Mouse (Mus musculus) CH12.LX (cell line): ENCODE measurements around the gene Bach2. TPM values are rescaled to one million over a fixed set of nuclear protein-coding genes. Genes with fewer than 3 reads are reported as not detected.

Experiments used
- DNase-seq: peaks from one replicate; pipeline ENCODE4 v3.0.0-alpha.2; 2013; ENCODE audit errors: extremely low read depth
- H3K27ac ChIP-seq: 2 replicates; pipeline ENCODE4 v1.5.1; 2012; ENCODE audit warnings: low read depth, mild to moderate bottlenecking, control low read depth, moderate library complexity; ENCODE audit not compliant: insufficient read depth
- H3K27me3 ChIP-seq: replicated peaks from 2 replicates; pipeline ENCODE3; 2012; ENCODE audit warnings: inconsistent platforms
- H3K36me3 ChIP-seq, 2 experiments: replicated peaks in 1 of 2; 2 replicates each; pipeline versions ENCODE3 to v1.6.1; 2012; ENCODE audit warnings: inconsistent platforms in 1 of 2, low read length in 1 of 2, mild to moderate bottlenecking in 1 of 2, mixed read lengths in 1 of 2, moderate library complexity in 1 of 2; ENCODE audit not compliant: control insufficient read depth in 1 of 2, insufficient read depth in 1 of 2
- H3K4me1 ChIP-seq, 2 experiments: 2 replicates each; pipeline ENCODE4 v1.6.1; 2012; ENCODE audit warnings: inconsistent platforms in 1 of 2, moderate library complexity in 1 of 2; ENCODE audit not compliant: insufficient read depth in 2 of 2, control insufficient read depth in 1 of 2
- H3K4me2 ChIP-seq: 2 replicates; pipeline ENCODE4 v1.6.1; 2012; ENCODE audit warnings: low read depth, mild to moderate bottlenecking, control low read depth; ENCODE audit not compliant: poor library complexity, insufficient read depth, severe bottlenecking
- H3K4me3 ChIP-seq, 3 experiments: fragments of 150-350 bp in 1 of 3; sonication (generic) in 1 of 3; replicated peaks in 1 of 3; 2 replicates each; pipeline versions ENCODE3 to v1.5.1; 2011 to 2012; ENCODE audit warnings: low read depth in 2 of 3, low read length in 2 of 3, mild to moderate bottlenecking in 2 of 3, moderate library complexity in 2 of 3, control low read depth in 1 of 3, improper control_type of control experiment in 1 of 3, inconsistent platforms in 1 of 3, mixed read lengths in 1 of 3; ENCODE audit not compliant: poor library complexity in 1 of 3
- H3K79me2 ChIP-seq: replicated peaks from 2 replicates; pipeline ENCODE4 v1.6.1; 2012; ENCODE audit warnings: mild to moderate bottlenecking, moderate library complexity; ENCODE audit not compliant: control insufficient read depth, poor library complexity, insufficient read depth, severe bottlenecking; ENCODE audit errors: extremely low read depth
- H3K9ac ChIP-seq: 2 replicates; pipeline ENCODE4 v1.6.1; 2012; ENCODE audit warnings: low read depth, mild to moderate bottlenecking, control low read depth, moderate library complexity; ENCODE audit not compliant: insufficient read depth
- H3K9me3 ChIP-seq: replicated peaks from 2 replicates; pipeline ENCODE3; 2012; ENCODE audit warnings: low read length, inconsistent platforms, mixed read lengths
- BHLHE40 ChIP-seq: IDR thresholded peaks from 2 replicates; pipeline ENCODE4 v1.6.1; 2011; ENCODE audit warnings: mild to moderate bottlenecking, low read depth, low read length, improper control_type of control experiment
- CHD1 ChIP-seq: IDR thresholded peaks from 2 replicates; pipeline ENCODE4 v1.6.1; 2012; ENCODE audit warnings: low read depth, low read length, improper control_type of control experiment, inconsistent platforms
- CHD2 ChIP-seq: IDR thresholded peaks from 2 replicates; pipeline ENCODE4 v1.6.1; 2011; ENCODE audit warnings: low read length, improper control_type of control experiment
- E2F4 ChIP-seq: IDR thresholded peaks from 2 replicates; pipeline ENCODE4 v1.6.1; 2011; ENCODE audit warnings: low read depth, low read length, improper control_type of control experiment; ENCODE audit not compliant: insufficient replicate concordance
- EP300 ChIP-seq: IDR thresholded peaks from 2 replicates; pipeline ENCODE4 v1.6.1; 2011; ENCODE audit warnings: low read length, improper control_type of control experiment
- GABPA ChIP-seq: IDR thresholded peaks from 2 replicates; pipeline ENCODE4 v1.6.1; 2012; ENCODE audit warnings: low read depth, low read length, improper control_type of control experiment, inconsistent platforms; ENCODE audit not compliant: insufficient replicate concordance
- HCFC1 ChIP-seq: IDR thresholded peaks from 2 replicates; pipeline ENCODE4 v1.6.1; 2012; ENCODE audit warnings: low read depth, mild to moderate bottlenecking, inconsistent platforms, low read length, improper control_type of control experiment
- IRF4 ChIP-seq: IDR thresholded peaks from 2 replicates; pipeline ENCODE4 v1.6.1; 2014; ENCODE audit warnings: low read depth, mild to moderate bottlenecking, inconsistent platforms, low read length, improper control_type of control experiment
- JUN ChIP-seq: IDR thresholded peaks from 2 replicates; pipeline ENCODE4 v1.6.1; 2011; ENCODE audit warnings: low read depth, mild to moderate bottlenecking, low read length, improper control_type of control experiment, moderate library complexity; ENCODE audit not compliant: insufficient read depth
- MAFK ChIP-seq: IDR thresholded peaks from 2 replicates; pipeline ENCODE4 v1.6.1; 2011; ENCODE audit warnings: low read length, improper control_type of control experiment; ENCODE audit not compliant: insufficient replicate concordance
- MAX ChIP-seq: IDR thresholded peaks from 2 replicates; pipeline ENCODE4 v1.6.1; 2011; ENCODE audit warnings: low read length, improper control_type of control experiment
- MAZ ChIP-seq: IDR thresholded peaks from 2 replicates; pipeline ENCODE4 v1.6.1; 2012; ENCODE audit warnings: low read depth, mild to moderate bottlenecking, inconsistent platforms, low read length, improper control_type of control experiment, moderate library complexity
- MEF2A ChIP-seq: IDR thresholded peaks from 2 replicates; pipeline ENCODE4 v1.6.1; 2014; ENCODE audit warnings: low read depth, mild to moderate bottlenecking, inconsistent platforms, low read length, improper control_type of control experiment, borderline replicate concordance
- MXI1 ChIP-seq: IDR thresholded peaks from 2 replicates; pipeline ENCODE4 v1.6.1; 2011; ENCODE audit warnings: mild to moderate bottlenecking, low read depth, low read length, improper control_type of control experiment
- MYC ChIP-seq: IDR thresholded peaks from 2 replicates; pipeline ENCODE4 v1.6.1; 2011; ENCODE audit warnings: low read depth, mild to moderate bottlenecking, improper control_type of control experiment, low read length
- NELFE ChIP-seq: IDR thresholded peaks from 2 replicates; pipeline ENCODE4 v1.6.1; 2011; ENCODE audit warnings: low read depth, low read length, improper control_type of control experiment
- PAX5 ChIP-seq: IDR thresholded peaks from 2 replicates; pipeline ENCODE4 v1.6.1; 2012; ENCODE audit warnings: low read length, inconsistent platforms, mixed read lengths
- POLR2A ChIP-seq: IDR thresholded peaks from 2 replicates; pipeline ENCODE4 v1.6.1; 2011; ENCODE audit warnings: low read depth, mild to moderate bottlenecking, improper control_type of control experiment, low read length
- RAD21 ChIP-seq: IDR thresholded peaks from 2 replicates; pipeline ENCODE4 v1.6.1; 2011; ENCODE audit warnings: low read depth, mild to moderate bottlenecking, low read length, improper control_type of control experiment, moderate library complexity
- RCOR1 ChIP-seq: conservative IDR thresholded peaks from 2 replicates; pipeline ENCODE4 v1.6.1; 2012; ENCODE audit warnings: low read depth, mild to moderate bottlenecking, inconsistent platforms, low read length, improper control_type of control experiment
- SMC3 ChIP-seq: IDR thresholded peaks from 2 replicates; pipeline ENCODE4 v1.6.1; 2011; ENCODE audit warnings: low read depth, low read length, improper control_type of control experiment
- USF1 ChIP-seq: IDR thresholded peaks from 2 replicates; pipeline ENCODE4 v1.6.1; 2014; ENCODE audit warnings: low read depth, mild to moderate bottlenecking, inconsistent platforms, low read length, improper control_type of control experiment
- USF2 ChIP-seq: conservative IDR thresholded peaks from 2 replicates; pipeline ENCODE4 v1.6.1; 2011; ENCODE audit warnings: low read depth, low read length, improper control_type of control experiment
- dilution Hi-C: fragments of 300-500 bp; cut with MboI; formaldehyde crosslinking; loops from 2 replicates; pipeline ENCODE4 v1.14.3; 2020; ENCODE audit warnings: low sequenced_read_pairs; ENCODE audit not compliant: extremely low pct_unique_long_range_greater_than_20kb, extremely low pct_ligation_motif_present
- in situ Hi-C: fragments of 300-500 bp; cut with MboI; formaldehyde crosslinking; loops from 3 replicates; pipeline ENCODE4 v1.14.3; 2019; ENCODE audit warnings: low sequenced_read_pairs, low pct_ligation_motif_present, low pct_unique_long_range_greater_than_20kb, mixed read lengths
- polyA plus RNA-seq: library from polyadenylated mRNA; unstranded; fragments of >175 nt; gene quantifications from 2 replicates; pipeline ENCODE4 v1.2.1, GENCODE M21; 2012; ENCODE audit warnings: low read depth; ENCODE audit not compliant: insufficient read length
- total RNA-seq, 2 experiments: library from RNA; depleted of rRNA; stranded (reverse); fragments of 300-350 nt in 1 of 2; fragments of >200 nt in 1 of 2; gene quantifications; 2 replicates each; pipeline ENCODE4 v1.2.3; 2012 to 2014

Gene Bach2
- total and polyA plus RNA-seq, 3 experiments = 0.11 TPM; not detected in 2

DNA sequence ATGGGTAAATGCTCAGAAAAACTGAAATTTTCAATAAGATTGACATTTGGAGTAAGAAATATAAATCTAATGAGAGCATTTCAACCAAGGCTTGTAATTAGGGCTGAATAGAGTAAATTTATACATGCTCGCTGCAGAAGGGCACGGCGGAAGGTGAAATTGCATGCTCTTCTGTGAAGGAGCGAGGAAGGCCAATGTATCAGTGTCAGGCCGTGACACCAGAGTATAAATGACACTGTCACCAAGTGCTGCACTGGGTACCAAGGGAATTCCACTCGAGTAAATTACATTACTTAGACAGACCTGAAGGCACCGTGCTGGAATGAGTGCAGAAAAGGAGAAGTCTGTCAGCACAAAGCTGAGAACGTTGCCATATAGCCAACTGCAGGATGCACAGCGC is 190.1 kb downstream of the Bach2 start:
- Histone ChIP-seq H3K79me2 (no peaks in the 10 kb centered on the region), H3K4me2 (no peak overlapping the region), H3K27ac (no peak overlapping the region), H3K4me3 (no peak overlapping the region), H3K9me3 (no peaks in the 10 kb centered on the region), H3K9ac (no peak overlapping the region), H3K27me3 (peaks cover 6% of the 10 kb centered on the region), H3K4me1 (peaks cover 2 to 25% of the 10 kb centered on the region in 2 experiments), H3K36me3 (no peaks in the 10 kb centered on the region)
- dilution Hi-C loops (no loop called here), in situ Hi-C loops (no loop called here)
- DNase-seq = no peak
- TF ChIP-seq CHD1 = no peak
- no peak for TF ChIP-seq MAFK
- no peak for TF ChIP-seq SMC3
- no peak for TF ChIP-seq NELFE
- TF ChIP-seq BHLHE40 = no peak
- no peak for TF ChIP-seq PAX5
- no peak for TF ChIP-seq E2F4
- no peak for TF ChIP-seq HCFC1
- no peak for TF ChIP-seq EP300

DNA sequence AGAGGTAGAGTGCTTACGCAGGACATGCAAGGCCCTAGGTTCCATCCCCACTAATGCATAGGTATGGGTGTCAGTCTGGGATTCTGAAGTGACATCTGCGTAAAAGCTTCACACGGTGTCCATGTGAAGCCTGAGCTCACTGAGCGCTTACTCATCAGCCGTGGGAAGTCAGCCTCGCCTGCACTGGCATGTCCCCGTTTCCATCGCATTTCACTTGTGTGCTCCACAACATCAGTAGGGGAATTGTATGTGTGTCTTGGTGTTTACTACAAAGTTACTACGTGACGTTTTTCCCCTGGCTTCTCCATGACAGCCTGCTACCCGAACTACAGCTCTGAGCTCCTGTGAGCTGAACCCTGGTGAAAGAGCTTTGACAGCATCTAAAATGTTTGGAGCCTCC is 191.5 kb downstream of the Bach2 start:
- in situ Hi-C loops (no loop called here), dilution Hi-C loops (no loop called here)
- no peak overlapping the region for H3K4me3 ChIP-seq
- H3K36me3 ChIP-seq = no peaks in the 10 kb centered on the region
- no peak overlapping the region for H3K27ac ChIP-seq
- no peaks in the 10 kb centered on the region for H3K9me3 ChIP-seq
- peaks cover under 1 to 11% of the 10 kb centered on the region in 2 experiments; a peak in 3 of 4 replicates for H3K4me1 ChIP-seq
- H3K27me3 ChIP-seq = peaks cover 6% of the 10 kb centered on the region
- H3K4me2 ChIP-seq = no peak overlapping the region
- no peak for TF ChIP-seq JUN
- no peak for TF ChIP-seq HCFC1
- no peak for TF ChIP-seq MYC
- TF ChIP-seq USF2 = no peak
- no peak for TF ChIP-seq RAD21
- TF ChIP-seq RCOR1 = no peak
- no peak for TF ChIP-seq GABPA
- no peak for TF ChIP-seq IRF4
- no peak for TF ChIP-seq MAX
- TF ChIP-seq EP300 = no peak
- no peak for TF ChIP-seq MEF2A
- no peak for TF ChIP-seq MAZ
- TF ChIP-seq POLR2A = no peak
- no peak for TF ChIP-seq PAX5
- no peak for TF ChIP-seq E2F4
- no peak for TF ChIP-seq CHD2
- TF ChIP-seq USF1 = no peak
- TF ChIP-seq MXI1 = no peak
- H3K79me2 ChIP-seq = no peaks in the 10 kb centered on the region
- no peak for DNase-seq
- H3K9ac ChIP-seq = no peak overlapping the region
